Mouse (Mus musculus) forebrain, embryonic 11.5 days (tissue): ENCODE measurements around the gene Nif3l1. TPM values are rescaled to one million over a fixed set of nuclear protein-coding genes. Genes with fewer than 3 reads are reported as not detected.

Experiments
- ATAC-seq: fragments of 200-750 bp; cut with Nextera tagmentation; replicated peaks from 2 replicates; pipeline ENCODE4 v1.8.0; 2017; ENCODE audit warnings: moderate TSS enrichment; ENCODE audit not compliant: low FRiP score
- DNase-seq: peaks from one replicate; pipeline ENCODE4 v3.0.0-alpha.2; 2017; ENCODE audit warnings: low spot score
- H3K27ac ChIP-seq: fragments of 300-500 bp; sonication (generic); 2 replicates; pipeline ENCODE4 v1.5.1; 2014; ENCODE audit warnings: low read depth, low read length
- H3K27me3 ChIP-seq: fragments of 300-500 bp; sonication (generic); 2 replicates; pipeline ENCODE4 v1.6.1; 2014; ENCODE audit warnings: mild to moderate bottlenecking, low read length, mixed read lengths; ENCODE audit not compliant: control insufficient read depth, insufficient read depth
- H3K36me3 ChIP-seq: fragments of 300-500 bp; sonication (generic); 2 replicates; pipeline ENCODE4 v1.6.1; 2014; ENCODE audit warnings: mild to moderate bottlenecking, low read length, moderate library complexity, mixed read lengths; ENCODE audit not compliant: control insufficient read depth, insufficient read depth
- H3K4me1 ChIP-seq: fragments of 300-500 bp; sonication (generic); replicated peaks from 2 replicates; pipeline ENCODE4 v1.6.1; 2014; ENCODE audit warnings: low read length, mixed read lengths; ENCODE audit not compliant: control insufficient read depth, insufficient read depth
- H3K4me2 ChIP-seq: fragments of 300-500 bp; sonication (generic); 2 replicates; pipeline ENCODE4 v1.6.1; 2014; ENCODE audit warnings: low read depth, mild to moderate bottlenecking, low read length, moderate library complexity, mixed read lengths; ENCODE audit not compliant: severe bottlenecking
- H3K4me3 ChIP-seq: fragments of 300-500 bp; sonication (generic); 2 replicates; pipeline ENCODE4 v1.5.1; 2014; ENCODE audit warnings: low read depth, low read length
- H3K9ac ChIP-seq: fragments of 300-500 bp; sonication (generic); 2 replicates; pipeline ENCODE4 v1.6.1; 2014; ENCODE audit warnings: low read length
- H3K9me3 ChIP-seq: fragments of 300-500 bp; sonication (generic); 2 replicates; pipeline ENCODE4 v1.6.1; 2016; ENCODE audit warnings: low read length, mixed read lengths; ENCODE audit not compliant: control insufficient read depth
- WGBS: fragments of 180-500 bp; shearing (Covaris S2); extraction: QIAGEN DNeasy Blood & Tissue Kit; methylation state at CpG from one replicate; pipeline ENCODE4 v1.1.7; 2014; 5-methylcytosine and 5-hydroxymethylcytosine counted together
- polyA plus RNA-seq: library from polyadenylated mRNA; unstranded; fragments of >200 nt; fragmentation: Nextera tagmentation; extraction: Ambion mirVana; gene quantifications from 2 replicates; pipeline ENCODE4 v1.2.1, GENCODE M21; 2014

Nif3l1 gene
- polyA plus RNA-seq = 64.6 and 66.6 TPM in 2 replicates

DNA sequence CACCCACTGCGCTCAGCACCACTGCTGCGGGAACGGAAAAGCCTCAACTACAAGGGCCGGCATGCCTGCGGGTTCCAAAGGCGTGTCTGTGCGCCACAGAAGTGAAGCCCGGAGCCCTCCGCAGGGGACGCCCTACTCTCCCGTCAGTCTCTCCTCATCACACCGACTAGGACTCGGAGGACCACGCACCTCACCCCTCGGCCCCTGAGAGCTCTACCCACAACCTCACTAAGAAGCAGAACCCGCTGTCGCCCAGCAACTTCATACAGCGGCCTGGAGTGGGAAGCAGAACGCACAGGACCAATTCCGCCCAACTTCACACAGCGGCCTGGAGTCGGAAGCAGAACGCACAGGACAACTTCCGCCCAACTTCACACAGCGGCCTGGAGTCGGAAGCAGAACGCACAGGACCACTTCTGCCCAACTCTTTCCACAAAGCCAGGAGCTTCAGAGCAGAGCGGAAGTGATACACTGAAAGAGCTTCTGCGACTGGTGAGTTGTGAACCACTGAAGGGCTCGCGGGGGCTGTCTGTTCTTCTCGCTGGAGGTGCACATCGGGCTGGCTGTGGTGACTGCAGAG is at the start of gene Nif3l1, which contains the start of gene Ppil3:
Nif3l1 (plus strand) TSS at position 9 of the 580 bp plus-strand sequence.
Ppil3 (minus strand) TSS at position 344 of the 580 bp plus-strand sequence.
- Histone ChIP-seq H3K9ac (peak within 1 kb of the TSS; percentile 82), H3K27ac (peak within 1 kb of the TSS; percentile 55; the same call in 1 of the 2 replicates), H3K27me3 (no peaks in the 10 kb centered on the region), H3K9me3 (no peaks in the 10 kb centered on the region), H3K4me3 (peak within 1 kb of the TSS; percentile 41), H3K4me1 (peaks cover 7% of the 10 kb centered on the region; the same call in 1 of the 2 replicates), H3K4me2 (peak within 1 kb of the TSS; percentile 67), H3K36me3 (peaks cover 4% of the 10 kb centered on the region; the same call in 1 of the 2 replicates)
- peak; percentile 89 for DNase-seq
- peak; percentile 94 for ATAC-seq
- WGBS = under 1% methylated on average over 33 of the region's 33 CpGs

DNA sequence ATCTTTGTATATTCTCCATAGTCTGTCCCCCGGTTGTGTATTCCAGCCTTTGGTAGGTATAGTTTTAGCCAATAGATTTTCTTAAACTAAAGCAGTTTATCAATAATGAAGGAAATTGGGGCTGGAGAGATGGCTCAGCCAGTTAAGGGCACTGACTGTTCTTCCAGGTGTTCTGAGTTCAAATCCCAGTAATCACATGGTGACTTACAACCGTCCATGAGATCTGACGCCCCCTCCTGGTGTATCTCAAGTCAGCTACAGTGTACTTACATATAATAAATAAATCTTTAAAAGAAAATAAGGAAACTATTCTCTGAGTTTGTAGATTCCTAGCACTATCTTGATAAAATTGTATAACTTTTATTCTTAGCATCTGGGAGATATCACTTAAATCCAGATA is 49.6 kb upstream of the Nif3l1 start:
- H3K36me3 ChIP-seq = peaks cover 4% of the 10 kb centered on the region; the same call in 1 of the 2 replicates
- no peak overlapping the region for H3K4me2 ChIP-seq
- no peak overlapping the region for H3K9ac ChIP-seq
- H3K4me1 ChIP-seq = no peaks in the 10 kb centered on the region; the same call in 1 of the 2 replicates
- no peaks in the 10 kb centered on the region for H3K9me3 ChIP-seq
- DNase-seq (no peak), ATAC-seq (no peak)
- H3K27me3 ChIP-seq = no peaks in the 10 kb centered on the region
- no peak overlapping the region for H3K4me3 ChIP-seq
- WGBS = 87% methylated on average over 3 of the region's 3 CpGs
- no peak overlapping the region for H3K27ac ChIP-seq

DNA sequence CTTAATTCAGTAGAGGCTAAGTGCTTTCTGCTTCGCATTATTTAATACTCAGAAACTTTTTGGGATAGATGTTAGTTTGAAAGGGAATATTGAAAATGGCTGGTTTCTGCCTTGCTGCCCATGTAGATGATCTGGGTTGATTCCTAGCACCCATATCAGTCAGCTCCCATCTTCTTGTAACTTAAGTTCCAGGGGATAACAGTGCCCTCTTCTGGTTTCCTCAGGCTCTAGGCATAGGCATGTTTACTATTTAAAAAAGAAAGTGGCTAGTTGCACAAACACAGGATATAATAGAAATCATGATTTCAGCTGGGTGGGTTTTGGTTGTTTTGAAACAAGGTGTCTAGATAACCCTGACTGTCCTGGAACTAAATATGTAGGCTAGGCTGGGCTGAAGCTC is 48.8 kb upstream of the Nif3l1 start:
- no peak for DNase-seq
- WGBS = 100% methylated on average over 1 of the region's 1 CpGs
- ATAC-seq = no peak
- no peaks in the 10 kb centered on the region; the same call in 1 of the 2 replicates for H3K4me1 ChIP-seq
- H3K27me3 ChIP-seq = no peaks in the 10 kb centered on the region
- no peak overlapping the region for H3K9ac ChIP-seq
- no peak overlapping the region for H3K4me3 ChIP-seq
- H3K9me3 ChIP-seq = no peaks in the 10 kb centered on the region
- peaks cover 13% of the 10 kb centered on the region; the same call in 1 of the 2 replicates for H3K36me3 ChIP-seq
- H3K27ac ChIP-seq = no peak overlapping the region
- no peak overlapping the region for H3K4me2 ChIP-seq

DNA sequence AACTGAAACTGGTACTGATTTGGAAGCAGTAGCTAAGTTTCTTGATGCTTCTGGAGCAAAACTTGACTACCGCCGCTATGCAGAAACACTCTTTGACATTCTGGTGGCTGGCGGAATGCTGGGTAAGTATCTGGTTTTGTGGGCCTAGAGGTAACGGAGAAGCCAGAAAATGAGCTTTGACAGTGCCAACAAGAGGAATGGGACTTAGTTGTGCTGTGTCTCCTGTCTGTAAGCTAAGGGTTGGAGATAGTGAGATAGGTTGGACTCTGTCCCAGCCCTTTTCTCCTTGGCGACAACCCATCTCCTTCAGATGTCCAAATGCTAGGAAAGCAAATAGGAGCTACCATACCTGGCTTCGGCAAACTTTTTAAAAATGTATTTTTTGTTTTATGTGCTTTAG is 47.2 kb upstream of the Nif3l1 start:
- no peak for DNase-seq
- no peak overlapping the region for H3K4me2 ChIP-seq
- ATAC-seq = no peak
- H3K36me3 ChIP-seq = peaks cover 14% of the 10 kb centered on the region; the same call in 1 of the 2 replicates
- no peak overlapping the region for H3K27ac ChIP-seq
- H3K4me3 ChIP-seq = no peak overlapping the region
- no peaks in the 10 kb centered on the region for H3K27me3 ChIP-seq
- 96% methylated on average over 6 of the region's 6 CpGs for WGBS
- no peak overlapping the region for H3K9ac ChIP-seq
- H3K4me1 ChIP-seq = no peaks in the 10 kb centered on the region; the same call in 1 of the 2 replicates
- no peaks in the 10 kb centered on the region for H3K9me3 ChIP-seq

DNA sequence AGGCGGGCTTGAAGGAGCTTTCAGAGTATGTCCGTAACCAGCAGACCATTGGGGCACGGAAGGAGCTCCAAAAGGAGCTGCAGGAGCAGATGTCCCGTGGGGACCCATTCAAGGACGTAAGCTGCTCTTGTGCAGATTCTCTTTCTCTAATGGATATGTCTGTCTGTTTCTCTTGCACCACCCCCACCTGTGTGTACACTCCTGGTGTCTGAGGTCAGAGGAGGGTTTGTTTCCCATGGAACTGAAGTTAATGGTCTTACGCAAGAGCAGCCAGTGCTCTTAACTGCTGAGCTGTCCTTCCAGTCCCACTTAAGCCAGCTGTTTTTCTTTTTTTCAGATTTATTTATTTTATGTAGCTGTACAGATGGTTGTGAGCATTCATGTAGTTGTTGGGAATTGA is 43.6 kb upstream of the Nif3l1 start:
- Histone ChIP-seq H3K9me3 (no peaks in the 10 kb centered on the region), H3K9ac (no peak overlapping the region), H3K27me3 (no peaks in the 10 kb centered on the region), H3K4me1 (no peaks in the 10 kb centered on the region), H3K36me3 (peaks cover 20% of the 10 kb centered on the region; the same call in 1 of the 2 replicates), H3K27ac (no peak overlapping the region), H3K4me2 (no peak overlapping the region), H3K4me3 (no peak overlapping the region)
- DNase-seq (no peak), ATAC-seq (no peak)
- WGBS = 93% methylated on average over 6 of the region's 6 CpGs

DNA sequence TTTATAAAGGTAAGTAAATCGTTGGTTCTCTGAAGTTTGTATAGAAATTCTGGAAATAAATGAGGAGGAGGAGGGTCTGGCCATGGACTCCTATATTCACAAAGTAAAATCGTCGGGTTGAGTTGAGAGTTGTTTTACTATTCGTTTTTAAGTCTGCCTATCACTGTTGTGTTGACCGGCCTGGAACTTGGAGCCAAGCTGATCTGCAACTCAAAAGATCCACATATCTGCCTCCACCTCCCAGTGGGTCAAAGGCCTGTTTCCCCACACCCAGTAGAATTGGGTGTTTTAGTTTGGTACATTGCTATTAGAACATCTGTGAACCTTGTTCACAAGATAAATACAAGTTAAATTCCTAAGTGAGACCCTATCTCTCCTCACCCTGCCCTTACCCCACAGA is 41.2 kb upstream of the Nif3l1 start:
- Histone ChIP-seq H3K9me3 (no peaks in the 10 kb centered on the region), H3K27me3 (no peaks in the 10 kb centered on the region), H3K4me2 (no peak overlapping the region), H3K4me1 (no peaks in the 10 kb centered on the region), H3K36me3 (peaks cover 16% of the 10 kb centered on the region; the same call in 1 of the 2 replicates), H3K9ac (no peak overlapping the region), H3K27ac (no peak overlapping the region), H3K4me3 (no peak overlapping the region)
- DNase-seq = no peak
- 94% methylated on average over 5 of the region's 5 CpGs for WGBS
- no peak for ATAC-seq

DNA sequence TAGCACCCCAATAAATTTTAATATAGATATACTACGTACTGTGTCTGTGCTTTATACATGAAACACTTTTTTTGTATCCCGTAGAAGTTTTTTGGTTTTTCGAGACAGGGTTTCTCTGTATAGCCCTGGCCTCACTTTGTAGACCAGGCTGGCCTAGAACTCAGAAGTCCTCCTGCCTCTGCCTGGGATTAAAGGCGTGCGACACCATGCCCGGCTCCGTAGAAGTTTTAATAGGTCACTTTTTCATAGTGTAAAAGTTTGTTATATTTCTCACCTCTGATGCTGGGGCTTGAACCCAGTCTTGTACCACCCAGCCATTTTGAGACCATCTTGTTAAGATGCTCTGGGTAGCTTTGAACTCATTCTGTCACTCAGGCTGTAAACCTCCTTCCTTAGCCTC is 37.6 kb upstream of the Nif3l1 start:
- H3K27me3 ChIP-seq = no peaks in the 10 kb centered on the region
- ATAC-seq (no peak), DNase-seq (no peak)
- H3K36me3 ChIP-seq = peaks cover 19% of the 10 kb centered on the region
- H3K4me1 ChIP-seq = no peaks in the 10 kb centered on the region
- WGBS = 94% methylated on average over 7 of the region's 7 CpGs
- H3K9me3 ChIP-seq = no peaks in the 10 kb centered on the region
- H3K4me2 ChIP-seq = no peak overlapping the region
- H3K27ac ChIP-seq = no peak overlapping the region
- no peak overlapping the region for H3K4me3 ChIP-seq
- H3K9ac ChIP-seq = no peak overlapping the region

DNA sequence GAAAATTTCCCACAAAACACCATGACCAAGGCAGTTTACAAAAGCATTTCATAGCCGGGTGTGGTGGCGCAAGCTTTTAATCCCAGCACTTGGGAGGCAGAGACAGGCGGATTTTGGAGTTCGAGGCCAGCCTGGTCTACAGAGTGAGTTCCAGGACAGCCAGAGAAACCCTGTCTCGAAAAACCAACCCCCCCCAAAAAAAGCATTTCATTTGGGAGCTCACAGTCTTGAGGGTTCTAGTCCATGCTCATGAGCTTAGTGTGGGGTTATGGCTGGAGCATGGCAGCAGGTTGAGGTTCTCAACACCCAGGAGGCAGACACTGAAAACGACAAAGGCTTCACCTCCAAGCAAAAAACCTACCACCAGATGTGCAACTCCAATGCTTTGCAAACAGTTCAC is 36.8 kb upstream of the Nif3l1 start:
- H3K27me3 ChIP-seq = no peaks in the 10 kb centered on the region
- ATAC-seq (no peak), DNase-seq (no peak)
- WGBS = 89% methylated on average over 6 of the region's 6 CpGs
- no peaks in the 10 kb centered on the region for H3K9me3 ChIP-seq
- peaks cover 22% of the 10 kb centered on the region for H3K36me3 ChIP-seq
- H3K4me1 ChIP-seq = no peaks in the 10 kb centered on the region
- H3K27ac ChIP-seq = no peak overlapping the region
- no peak overlapping the region for H3K4me3 ChIP-seq
- no peak overlapping the region for H3K9ac ChIP-seq
- no peak overlapping the region for H3K4me2 ChIP-seq
